Mouse (Mus musculus) CH12.LX (cell line): ENCODE data around the gene Ggnbp2. TPM values are rescaled to one million over a fixed set of nuclear protein-coding genes. Genes with fewer than 3 reads are reported as not detected.

Source experiments
- DNase-seq: peaks from one replicate; pipeline ENCODE4 v3.0.0-alpha.2; 2013; ENCODE audit errors: extremely low read depth
- H3K27ac ChIP-seq: 2 replicates; pipeline ENCODE4 v1.5.1; 2012; ENCODE audit warnings: low read depth, mild to moderate bottlenecking, control low read depth, moderate library complexity; ENCODE audit not compliant: insufficient read depth
- H3K27me3 ChIP-seq: replicated peaks from 2 replicates; pipeline ENCODE3; 2012; ENCODE audit warnings: inconsistent platforms
- H3K36me3 ChIP-seq, 2 experiments: replicated peaks in 1 of 2; 2 replicates each; pipeline versions ENCODE3 to v1.6.1; 2012; ENCODE audit warnings: inconsistent platforms in 1 of 2, low read length in 1 of 2, mild to moderate bottlenecking in 1 of 2, mixed read lengths in 1 of 2, moderate library complexity in 1 of 2; ENCODE audit not compliant: control insufficient read depth in 1 of 2, insufficient read depth in 1 of 2
- H3K4me1 ChIP-seq, 2 experiments: 2 replicates each; pipeline ENCODE4 v1.6.1; 2012; ENCODE audit warnings: inconsistent platforms in 1 of 2, moderate library complexity in 1 of 2; ENCODE audit not compliant: insufficient read depth in 2 of 2, control insufficient read depth in 1 of 2
- H3K4me2 ChIP-seq: 2 replicates; pipeline ENCODE4 v1.6.1; 2012; ENCODE audit warnings: low read depth, mild to moderate bottlenecking, control low read depth; ENCODE audit not compliant: poor library complexity, insufficient read depth, severe bottlenecking
- H3K4me3 ChIP-seq, 3 experiments: fragments of 150-350 bp in 1 of 3; sonication (generic) in 1 of 3; replicated peaks in 1 of 3; 2 replicates each; pipeline versions ENCODE3 to v1.5.1; 2011 to 2012; ENCODE audit warnings: low read depth in 2 of 3, low read length in 2 of 3, mild to moderate bottlenecking in 2 of 3, moderate library complexity in 2 of 3, control low read depth in 1 of 3, improper control_type of control experiment in 1 of 3, inconsistent platforms in 1 of 3, mixed read lengths in 1 of 3; ENCODE audit not compliant: poor library complexity in 1 of 3
- H3K79me2 ChIP-seq: replicated peaks from 2 replicates; pipeline ENCODE4 v1.6.1; 2012; ENCODE audit warnings: mild to moderate bottlenecking, moderate library complexity; ENCODE audit not compliant: control insufficient read depth, poor library complexity, insufficient read depth, severe bottlenecking; ENCODE audit errors: extremely low read depth
- H3K9ac ChIP-seq: 2 replicates; pipeline ENCODE4 v1.6.1; 2012; ENCODE audit warnings: low read depth, mild to moderate bottlenecking, control low read depth, moderate library complexity; ENCODE audit not compliant: insufficient read depth
- H3K9me3 ChIP-seq: replicated peaks from 2 replicates; pipeline ENCODE3; 2012; ENCODE audit warnings: low read length, inconsistent platforms, mixed read lengths
- HCFC1 ChIP-seq: IDR thresholded peaks from 2 replicates; pipeline ENCODE4 v1.6.1; 2012; ENCODE audit warnings: low read depth, mild to moderate bottlenecking, inconsistent platforms, low read length, improper control_type of control experiment
- MAFK ChIP-seq: IDR thresholded peaks from 2 replicates; pipeline ENCODE4 v1.6.1; 2011; ENCODE audit warnings: low read length, improper control_type of control experiment; ENCODE audit not compliant: insufficient replicate concordance
- NELFE ChIP-seq: IDR thresholded peaks from 2 replicates; pipeline ENCODE4 v1.6.1; 2011; ENCODE audit warnings: low read depth, low read length, improper control_type of control experiment
- POLR2A ChIP-seq: IDR thresholded peaks from 2 replicates; pipeline ENCODE4 v1.6.1; 2011; ENCODE audit warnings: low read depth, mild to moderate bottlenecking, improper control_type of control experiment, low read length
- SMC3 ChIP-seq: IDR thresholded peaks from 2 replicates; pipeline ENCODE4 v1.6.1; 2011; ENCODE audit warnings: low read depth, low read length, improper control_type of control experiment
- ZNF384 ChIP-seq: IDR thresholded peaks from 2 replicates; pipeline ENCODE4 v1.6.1; 2012; ENCODE audit warnings: low read depth, low read length, improper control_type of control experiment, inconsistent platforms
- dilution Hi-C: fragments of 300-500 bp; cut with MboI; formaldehyde crosslinking; loops from 2 replicates; pipeline ENCODE4 v1.14.3; 2020; ENCODE audit warnings: low sequenced_read_pairs; ENCODE audit not compliant: extremely low pct_unique_long_range_greater_than_20kb, extremely low pct_ligation_motif_present
- in situ Hi-C: fragments of 300-500 bp; cut with MboI; formaldehyde crosslinking; loops from 3 replicates; pipeline ENCODE4 v1.14.3; 2019; ENCODE audit warnings: low sequenced_read_pairs, low pct_ligation_motif_present, low pct_unique_long_range_greater_than_20kb, mixed read lengths
- polyA plus RNA-seq: library from polyadenylated mRNA; unstranded; fragments of >175 nt; gene quantifications from 2 replicates; pipeline ENCODE4 v1.2.1, GENCODE M21; 2012; ENCODE audit warnings: low read depth; ENCODE audit not compliant: insufficient read length
- total RNA-seq, 2 experiments: library from RNA; depleted of rRNA; stranded (reverse); fragments of 300-350 nt in 1 of 2; fragments of >200 nt in 1 of 2; gene quantifications; 2 replicates each; pipeline ENCODE4 v1.2.3; 2012 to 2014

Ggnbp2 gene
- total and polyA plus RNA-seq, 3 experiments: 70.9 to 125 (median 86.5) TPM

DNA sequence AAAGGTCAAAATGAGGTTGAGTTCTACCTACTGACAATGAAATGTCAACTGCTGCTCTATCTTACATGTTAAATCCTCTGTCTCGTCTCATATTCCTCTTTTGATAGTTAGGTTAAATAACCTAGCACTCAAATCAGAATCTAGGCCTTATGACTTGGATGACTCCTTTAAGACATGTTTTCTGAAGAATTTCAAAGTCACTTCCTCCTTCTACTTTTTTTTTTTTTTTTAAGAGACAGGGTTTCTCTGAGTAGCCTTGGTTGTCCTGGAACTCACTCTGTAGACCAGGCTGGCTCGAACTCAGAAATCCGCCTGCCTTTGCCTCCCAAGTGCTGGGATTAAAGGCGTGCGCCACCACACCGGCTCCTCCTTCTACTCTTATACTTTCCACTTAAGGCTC is 15.3 kb downstream of the Ggnbp2 start:
- no peak overlapping the region for H3K4me2 ChIP-seq
- H3K27me3 ChIP-seq: no peaks in the 10 kb centered on the region
- in situ Hi-C loops (no loop called here), dilution Hi-C loops (no loop called here)
- H3K27ac ChIP-seq: no peak overlapping the region
- H3K79me2 ChIP-seq: peaks cover 12% of the 10 kb centered on the region; the same call in 1 of the 2 replicates
- H3K4me1 ChIP-seq: peaks cover 0 to 12% of the 10 kb centered on the region in 2 experiments; a peak in 1 of 4 replicates
- no peak for TF ChIP-seq MAFK
- TF ChIP-seq ZNF384: peak; percentile 57
- TF ChIP-seq NELFE: no peak
- no peak for TF ChIP-seq SMC3
- no peak overlapping the region for H3K9ac ChIP-seq
- H3K36me3 ChIP-seq: peaks cover 52 to 86% of the 10 kb centered on the region in 2 experiments
- DNase-seq: no peak
- H3K9me3 ChIP-seq: no peaks in the 10 kb centered on the region
- no peak overlapping the region for H3K4me3 ChIP-seq

DNA sequence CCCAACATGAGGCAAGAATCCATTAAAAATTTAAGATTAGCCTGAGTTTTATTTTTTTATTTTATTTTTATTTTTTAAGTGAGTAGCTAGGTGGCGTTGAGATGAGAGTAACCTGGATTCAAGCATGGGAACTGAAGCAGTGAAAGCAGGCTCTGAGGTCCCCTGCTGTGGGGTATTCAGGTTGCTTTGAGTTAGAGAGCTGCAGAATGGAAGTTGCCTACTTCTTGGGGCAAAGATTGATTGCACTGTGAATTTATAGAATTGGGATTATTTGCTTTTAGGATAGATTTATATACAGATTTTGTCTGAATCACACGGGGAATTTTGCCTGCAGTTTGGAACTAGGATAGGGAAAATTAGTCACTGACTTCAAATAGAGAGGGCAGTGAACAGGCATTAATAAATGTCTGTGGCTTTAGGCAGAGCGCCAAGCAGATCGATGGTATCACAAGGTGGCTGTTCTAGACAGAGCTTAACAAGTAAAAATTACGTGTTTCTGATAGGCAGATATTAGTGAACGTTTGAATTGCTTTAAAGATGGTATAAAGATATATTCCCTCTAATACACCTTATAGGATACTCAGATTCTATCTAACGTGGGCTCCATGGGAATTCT is 23.0 kb downstream of the Ggnbp2 start:
- no peak for DNase-seq
- Histone ChIP-seq H3K9ac (no peak overlapping the region), H3K9me3 (no peaks in the 10 kb centered on the region), H3K79me2 (0 out of 2 replicates have a peak, but pooled peaks cover 4% of the 10 kb centered on the region), H3K4me3 (no peak overlapping the region), H3K27me3 (no peaks in the 10 kb centered on the region), H3K4me1 (no peaks in the 10 kb centered on the region; a peak in 1 of 4 replicates), H3K36me3 (peaks cover 51 to 79% of the 10 kb centered on the region in 2 experiments), H3K4me2 (no peak overlapping the region)
- in situ Hi-C loops (no loop called here), dilution Hi-C loops (no loop called here)
- TF ChIP-seq POLR2A (peak; percentile 7; the same call in 1 of the 2 replicates), SMC3 (no peak)
- TF ChIP-seq, all 38 proteins: peak for 1
- H3K27ac ChIP-seq: no peak overlapping the region

DNA sequence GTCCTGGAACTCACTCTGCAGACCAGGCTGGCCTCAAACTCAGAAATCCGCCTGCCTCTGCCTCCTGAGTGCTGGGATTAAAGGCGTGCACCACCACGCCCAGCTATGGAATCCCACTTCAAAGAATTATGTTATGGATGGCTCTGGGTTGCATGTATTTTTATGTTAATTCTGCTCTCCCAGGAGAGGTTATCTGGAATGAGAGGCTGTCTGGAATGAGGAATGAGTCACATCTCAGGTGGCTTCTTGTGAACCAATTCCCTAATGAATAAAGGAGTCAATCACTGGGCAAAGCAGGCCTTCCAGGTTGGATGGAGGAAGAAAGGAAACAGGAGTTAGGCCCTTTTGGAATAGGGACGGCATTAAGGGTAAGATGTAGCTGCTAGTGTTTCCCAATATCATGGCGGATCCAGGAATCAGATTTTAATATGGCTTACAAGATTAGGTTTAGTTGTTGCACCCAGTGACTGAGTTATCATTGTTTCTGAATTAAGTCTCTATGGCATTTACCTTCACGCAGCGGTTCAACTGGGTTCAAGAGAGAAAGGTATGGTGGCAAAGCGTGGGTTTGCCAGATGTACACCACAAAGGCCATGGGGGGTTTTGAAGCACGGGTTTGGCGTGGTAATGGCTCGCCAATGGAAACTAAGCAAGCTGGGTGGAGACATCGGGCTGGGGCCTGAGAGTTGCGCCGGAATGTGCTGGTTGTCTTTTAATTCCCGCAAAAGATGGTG is 23.7 kb downstream of the Ggnbp2 start:
- no peaks in the 10 kb centered on the region; a peak in 1 of 4 replicates for H3K4me1 ChIP-seq
- TF ChIP-seq HCFC1 (no peak), POLR2A (0 out of 2 replicates have a peak, but pooled peaks have one; percentile 5)
- TF ChIP-seq, all 38 proteins: peak for 1
- H3K9ac ChIP-seq: no peak overlapping the region
- no peak overlapping the region for H3K4me2 ChIP-seq
- H3K27me3 ChIP-seq: no peaks in the 10 kb centered on the region
- peaks cover 52 to 79% of the 10 kb centered on the region in 2 experiments for H3K36me3 ChIP-seq
- no peak overlapping the region for H3K27ac ChIP-seq
- no peak for DNase-seq
- in situ Hi-C loops (no loop called here), dilution Hi-C loops (no loop called here)
- H3K9me3 ChIP-seq: no peaks in the 10 kb centered on the region
- 0 out of 2 replicates have a peak, but pooled peaks cover 8% of the 10 kb centered on the region for H3K79me2 ChIP-seq
- no peak overlapping the region for H3K4me3 ChIP-seq
